Mouse (Mus musculus): ENCODE results near the gene Rap1gap2.

DNA sequence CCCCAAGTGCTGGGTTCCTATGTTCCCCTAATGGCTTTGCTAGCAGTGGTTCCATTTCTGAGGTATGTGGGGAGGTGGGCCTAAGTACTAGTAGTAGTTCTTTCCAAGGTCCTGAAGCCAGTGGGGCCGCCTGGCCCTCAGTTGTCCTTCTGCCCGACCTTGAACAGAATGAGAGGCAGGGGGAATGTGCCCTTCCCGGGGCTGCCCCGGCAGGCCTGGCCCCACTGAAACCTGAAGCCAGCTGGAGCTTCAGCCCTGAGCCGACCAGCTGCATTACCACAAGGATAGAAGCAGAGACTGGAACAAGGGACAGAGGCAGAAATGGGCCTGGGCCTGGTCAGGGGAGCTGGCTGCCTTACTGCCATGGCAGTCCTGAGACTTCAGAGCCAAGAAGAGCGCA, 42.7 kb upstream of the Rap1gap2 start:
- TF ChIP-seq CTCF (IDR thresholded peaks at IDR 0.05 in 2 of 3, conservative IDR thresholded peaks at IDR 0.05 in 1 of 3; ENCODE audit: control insufficient read depth in 1 of 3, insufficient read depth in 1 of 3, low read depth in 2 of 3, low read length in 3 of 3, poor library complexity in 1 of 3, severe bottlenecking in 1 of 3): no peak
- TF ChIP-seq POLR2A (IDR thresholded peaks at IDR 0.05; ENCODE audit: control insufficient read depth in 1 of 2, insufficient read depth in 1 of 2, low read depth in 1 of 2, low read length in 2 of 2, poor library complexity in 1 of 2): no peak
- TF ChIP-seq NELFE (IDR thresholded peaks at IDR 0.05; ENCODE audit: low read depth, low read length): no peak
- no peak for TF ChIP-seq POLR2AphosphoS2 (IDR thresholded peaks at IDR 0.05; ENCODE audit: low read length)
- TF ChIP-seq GATA1 (IDR thresholded peaks at IDR 0.05; ENCODE audit: low read depth, low read length): no peak
- no peak for TF ChIP-seq SMC3 (IDR thresholded peaks at IDR 0.05; ENCODE audit: low read depth, low read length)
- no peak for TF ChIP-seq CHD2 (IDR thresholded peaks at IDR 0.05; ENCODE audit: low read length)
- TF ChIP-seq JUND (IDR thresholded peaks at IDR 0.05; ENCODE audit: low read depth, low read length): no peak
- TF ChIP-seq ZNF384 (IDR thresholded peaks at IDR 0.05; ENCODE audit: low read depth, low read length): no peak
- no peak for TF ChIP-seq MEF2A (IDR thresholded peaks at IDR 0.05; ENCODE audit: extremely low read depth, insufficient replicate concordance, low read depth, low read length, poor library complexity, severe bottlenecking)
- TF ChIP-seq MAFK (IDR thresholded peaks at IDR 0.05; ENCODE audit: borderline replicate concordance, low read depth, low read length): no peak
